Mouse (Mus musculus) brain, embryonic 14.5 days (tissue): Measurements from ENCODE around the gene Npw.

Source experiments
- CTCF ChIP-seq: fragments of 200-500 bp; IDR thresholded peaks from 2 replicates; pipeline ENCODE4 v1.5.1; 2012; ENCODE audit warnings: inconsistent platforms, mild to moderate bottlenecking, moderate library complexity, borderline replicate concordance; ENCODE audit not compliant: insufficient read depth, insufficient read length; ENCODE audit errors: extremely low read depth
- POLR2A ChIP-seq: fragments of 200-500 bp; IDR thresholded peaks from 2 replicates; pipeline ENCODE4 v1.6.1; 2012; ENCODE audit warnings: mild to moderate bottlenecking, inconsistent platforms, borderline replicate concordance; ENCODE audit not compliant: poor library complexity, insufficient read depth, insufficient read length, severe bottlenecking; ENCODE audit errors: extremely low read depth

- TF ChIP-seq CTCF = no peak
- TF ChIP-seq POLR2A = no peak
These were observed 19.4 kb downstream of the Npw start for GRCm38 (mm10) chr17:24638840-24639239.
